Mouse (Mus musculus) left cerebral cortex, postnatal 4 days (tissue): ENCODE results near the gene Lgr4. TPM values are rescaled to one million over a fixed set of nuclear protein-coding genes. Genes with fewer than 3 reads are reported as not detected.
A peak's percentile ranks its signal among the peaks of the same experiment; 100 is the strongest.

ENCODE experiments used
- DNase-seq: peaks from one replicate; pipeline ENCODE4 v3.0.0-alpha.2; 2022
- intact Hi-C: fragments of 180-260 bp; cut with DNase I; formaldehyde crosslinking; loops from one replicate; pipeline ENCODE4 v1.15.1; 2025
- total RNA-seq, 2 experiments: library from RNA; stranded (reverse); gene quantifications; 2 replicates each; pipeline ENCODE4 v1.2.3; 2021

The Lgr4 gene
- total RNA-seq, 2 experiments from 2014 or later: 17.1 to 20.1 TPM

GRCm38 (mm10) chr2:109920471-109920870 is 3.0 kb downstream of the Lgr4 start:
- no peak for DNase-seq
- intact Hi-C loops: no loop called here

DNA sequence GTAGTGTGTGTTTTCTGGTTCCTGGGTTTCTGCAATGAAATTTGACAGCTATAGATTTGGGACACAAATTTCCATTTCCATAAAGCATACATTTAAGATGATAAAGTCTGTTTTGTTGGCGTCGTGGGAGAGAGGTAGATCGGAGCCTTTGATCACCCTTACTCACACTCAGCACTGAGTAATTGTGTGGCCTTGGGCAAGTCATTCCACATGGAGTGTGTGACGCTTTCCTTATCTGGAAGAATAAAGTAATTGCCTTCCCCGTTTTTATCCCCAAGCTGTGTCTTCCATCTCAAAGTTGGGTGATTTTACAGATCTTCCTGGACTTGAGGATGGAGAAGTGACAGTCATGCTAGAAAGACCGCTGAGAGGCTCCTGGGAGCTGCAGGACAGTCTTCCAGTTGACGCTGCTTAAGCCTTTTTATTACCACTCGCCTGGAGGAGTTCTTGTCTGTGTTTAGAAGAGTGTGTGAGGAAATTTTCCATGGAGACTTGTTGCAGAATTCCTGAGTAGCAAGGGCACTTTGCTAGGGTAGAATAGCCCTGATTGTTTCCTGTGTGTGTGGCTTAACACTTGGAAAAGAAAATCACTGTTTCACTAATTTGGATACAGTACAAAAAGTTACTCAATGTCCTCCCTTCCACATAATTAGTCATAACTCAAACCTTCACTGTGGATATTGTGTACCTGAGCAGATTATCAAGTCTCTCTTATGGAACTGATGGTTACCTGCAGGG is 4.0 kb downstream of the Lgr4 start:
- intact Hi-C loops: no loop called here
- DNase-seq: no peak

DNA sequence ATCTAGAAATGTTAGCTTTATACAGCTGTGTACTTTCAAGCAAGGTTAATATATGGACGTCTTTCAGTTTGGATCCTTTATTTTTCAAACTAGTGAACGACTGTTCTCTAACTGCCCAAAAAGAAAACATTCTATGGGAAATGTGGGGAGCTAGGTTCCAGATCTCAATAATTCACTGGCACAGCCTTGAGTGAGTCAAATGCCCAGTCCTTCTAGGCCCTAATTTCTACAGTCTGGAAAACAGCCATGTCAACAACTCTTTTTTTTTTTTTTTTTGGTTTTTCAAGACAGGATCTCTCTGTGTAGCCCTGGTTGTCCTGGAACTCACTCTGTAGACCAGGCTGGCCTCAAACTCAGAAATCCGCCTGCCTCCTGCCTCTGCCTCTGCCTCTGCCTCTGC is 4.9 kb downstream of the Lgr4 start:
- no peak for DNase-seq
- intact Hi-C loops: no loop called here

DNA sequence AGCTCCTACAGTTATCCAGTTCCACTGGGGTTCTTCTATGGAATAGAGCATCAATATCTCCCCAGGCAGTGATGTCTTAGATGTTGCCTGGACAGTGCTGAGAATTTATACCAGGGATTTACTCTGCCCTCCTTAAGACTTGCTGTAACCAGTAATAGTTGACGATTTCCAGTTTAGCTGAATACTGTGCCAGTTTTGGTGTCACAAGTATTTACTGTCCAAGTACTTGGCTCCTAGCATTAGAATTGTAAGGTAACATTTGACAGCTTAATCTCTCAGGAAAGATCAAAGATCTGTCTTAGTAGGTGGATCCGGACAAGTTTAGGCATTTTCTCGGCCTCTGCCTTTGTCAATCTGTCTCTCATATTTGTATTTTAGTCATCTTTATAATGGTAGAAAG is 5.6 kb downstream of the Lgr4 start:
- intact Hi-C loops: no loop called here
- DNase-seq: no peak

GRCm38 (mm10) chr2:109923945-109924344 is 6.5 kb downstream of the Lgr4 start:
- intact Hi-C loops: no loop called here
- DNase-seq: no peak

- no peak for DNase-seq
- intact Hi-C loops: no loop called here
Observed at GRCm38 (mm10) chr2:109926984-109927383, 9.5 kb downstream of the Lgr4 start.

- intact Hi-C loops: no loop called here
- no peak for DNase-seq
Observed at GRCm38 (mm10) chr2:109927446-109927845, 10.0 kb downstream of the Lgr4 start.

- DNase-seq: peak; percentile 29
- intact Hi-C loops: no loop called here
Observed at GRCm38 (mm10) chr2:109927876-109928275, 10.4 kb downstream of the Lgr4 start.

DNA sequence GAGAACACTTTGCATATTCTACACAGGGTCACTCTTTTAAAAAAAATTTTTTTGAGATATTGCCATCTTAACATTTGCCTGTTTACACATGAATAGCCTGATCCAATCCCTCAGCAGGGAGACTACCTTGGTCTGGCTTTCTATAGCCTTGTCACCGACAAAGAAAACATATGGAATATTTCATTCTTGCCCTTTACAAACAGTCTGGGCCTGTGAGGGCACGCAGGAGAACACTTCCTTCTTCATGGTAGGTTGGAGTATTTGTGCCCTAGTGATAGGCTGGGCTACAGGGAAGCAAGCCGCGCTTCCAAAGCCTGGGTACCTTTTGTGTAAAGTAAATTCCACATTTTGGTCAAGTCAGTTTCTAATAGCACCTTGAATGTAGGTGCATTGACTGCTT is 11.3 kb downstream of the Lgr4 start:
- intact Hi-C loops: no loop called here
- no peak for DNase-seq

- intact Hi-C loops: no loop called here
- DNase-seq: no peak
Observed at GRCm38 (mm10) chr2:109929256-109929655, 11.8 kb downstream of the Lgr4 start.

DNA sequence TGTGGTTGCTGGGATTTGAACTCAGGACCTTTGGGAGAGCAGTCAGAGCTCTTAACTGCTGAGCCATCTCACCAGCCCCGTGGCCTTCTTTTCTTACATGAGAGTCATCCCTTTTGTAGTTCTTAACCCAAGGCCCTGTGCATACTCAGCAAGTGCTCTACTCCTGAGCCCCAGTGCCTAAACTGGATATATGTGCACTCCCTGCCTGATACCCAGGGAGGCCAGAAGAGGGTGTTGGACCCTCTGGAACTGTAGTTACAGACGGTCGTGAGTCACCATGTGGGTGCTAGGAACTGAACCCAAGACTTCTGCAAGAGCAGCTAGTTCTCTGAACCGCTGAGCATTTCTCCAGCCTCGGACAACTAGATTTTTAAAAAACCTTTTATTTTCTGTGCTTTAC is 12.9 kb downstream of the Lgr4 start:
- no peak for DNase-seq
- intact Hi-C loops: no loop called here

DNA sequence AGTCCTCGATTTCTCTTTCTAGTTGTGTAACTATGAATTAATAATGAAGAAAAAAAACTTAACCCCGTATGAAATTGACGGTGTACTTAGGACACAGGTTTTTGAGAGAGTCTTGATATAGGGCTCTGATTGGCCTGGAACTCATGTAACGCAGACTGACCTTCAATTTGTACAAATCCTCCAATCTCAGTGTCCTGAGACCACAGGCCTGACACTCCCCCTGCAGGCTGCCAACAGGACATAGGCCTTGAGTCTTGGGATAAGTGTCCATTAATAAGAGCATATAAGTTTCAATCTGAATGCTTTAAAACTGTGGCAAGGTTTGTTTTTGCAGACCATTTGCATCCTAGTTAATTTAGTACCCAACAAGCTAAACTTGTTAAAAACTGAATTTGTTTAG is 13.3 kb downstream of the Lgr4 start:
- intact Hi-C loops: no loop called here
- no peak for DNase-seq

GRCm38 (mm10) chr2:109931978-109932780 is 14.7 kb downstream of the Lgr4 start:
- DNase-seq: no peak
- intact Hi-C loops: no loop called here

DNA sequence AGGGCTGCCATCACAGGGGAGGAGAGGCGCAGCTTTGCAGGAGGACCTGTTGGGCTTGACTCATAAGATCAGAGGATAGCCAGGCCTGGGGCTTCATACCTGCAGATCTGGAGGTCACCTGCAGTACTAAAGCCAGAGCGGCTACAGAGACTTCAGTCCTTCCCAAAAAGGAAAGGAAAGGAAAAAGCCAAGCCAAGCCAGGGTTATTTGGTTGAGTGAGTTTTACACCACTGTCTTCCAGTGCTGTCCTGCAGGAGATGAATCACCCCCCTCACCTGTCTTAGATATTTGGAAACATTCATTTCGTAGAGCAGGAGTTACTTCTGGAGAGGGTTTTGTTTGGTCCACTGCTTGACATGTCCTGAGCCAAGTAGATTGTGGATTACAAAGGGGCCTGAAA is 15.7 kb downstream of the Lgr4 start:
- intact Hi-C loops: no loop called here
- no peak for DNase-seq

GRCm38 (mm10) chr2:109934086-109934485 is 16.6 kb downstream of the Lgr4 start:
- intact Hi-C loops: no loop called here
- no peak for DNase-seq

- no peak for DNase-seq
- intact Hi-C loops: no loop called here
Observed at GRCm38 (mm10) chr2:109935194-109935593, 17.7 kb downstream of the Lgr4 start.

DNA sequence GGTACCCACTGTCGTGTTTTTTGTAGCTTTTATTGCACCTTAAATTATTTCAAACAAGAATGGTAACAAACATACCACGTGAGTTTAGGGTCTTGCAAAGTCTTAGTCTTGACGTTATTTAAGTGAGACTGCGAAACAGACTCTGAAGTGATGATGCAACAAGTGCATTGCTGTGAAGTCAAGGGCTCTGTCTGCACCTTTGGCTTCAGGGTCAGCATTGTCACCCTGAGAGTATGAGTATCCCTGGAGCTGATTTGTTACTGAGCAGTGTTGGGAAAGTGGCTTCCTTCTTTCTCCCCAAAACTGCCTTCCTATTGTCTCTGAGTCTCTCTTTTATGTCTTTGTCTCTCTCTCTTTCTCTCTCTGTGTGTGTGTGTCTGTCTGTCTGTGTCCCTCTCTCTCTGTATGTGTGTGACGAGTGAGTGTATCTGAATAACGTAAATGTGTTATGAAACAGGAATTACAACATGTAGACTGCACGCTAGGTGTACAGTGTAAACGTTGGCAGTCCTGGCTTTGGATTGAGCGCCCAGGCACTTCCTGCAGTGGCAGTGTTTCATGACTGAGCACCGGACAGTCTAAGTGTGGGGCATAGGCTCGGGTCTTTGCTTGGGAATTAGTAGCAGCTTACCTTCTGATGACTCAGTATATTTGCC is 18.4 kb downstream of the Lgr4 start:
- intact Hi-C loops: no loop called here
- DNase-seq: no peak

DNA sequence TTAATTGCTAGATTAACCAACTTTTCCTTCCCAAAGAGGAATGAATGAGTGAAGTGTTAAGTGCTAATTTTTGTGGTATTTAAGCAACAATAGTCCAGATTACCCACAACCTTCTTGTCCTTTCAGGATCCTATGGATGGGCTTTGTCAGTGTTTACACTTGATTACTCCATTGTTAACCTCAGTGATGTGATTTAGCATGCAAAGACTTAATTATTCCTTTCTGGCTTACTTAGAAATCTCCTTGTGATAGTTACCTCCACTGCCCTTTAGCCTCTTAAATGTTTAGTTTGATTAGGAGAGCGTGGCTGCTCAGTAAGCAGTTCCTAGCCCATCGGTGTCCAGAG is 18.9 kb downstream of the Lgr4 start:
- intact Hi-C loops: no loop called here
- no peak for DNase-seq

- no peak for DNase-seq
- intact Hi-C loops: no loop called here
Observed at GRCm38 (mm10) chr2:109941973-109942444, 24.6 kb downstream of the Lgr4 start.

DNA sequence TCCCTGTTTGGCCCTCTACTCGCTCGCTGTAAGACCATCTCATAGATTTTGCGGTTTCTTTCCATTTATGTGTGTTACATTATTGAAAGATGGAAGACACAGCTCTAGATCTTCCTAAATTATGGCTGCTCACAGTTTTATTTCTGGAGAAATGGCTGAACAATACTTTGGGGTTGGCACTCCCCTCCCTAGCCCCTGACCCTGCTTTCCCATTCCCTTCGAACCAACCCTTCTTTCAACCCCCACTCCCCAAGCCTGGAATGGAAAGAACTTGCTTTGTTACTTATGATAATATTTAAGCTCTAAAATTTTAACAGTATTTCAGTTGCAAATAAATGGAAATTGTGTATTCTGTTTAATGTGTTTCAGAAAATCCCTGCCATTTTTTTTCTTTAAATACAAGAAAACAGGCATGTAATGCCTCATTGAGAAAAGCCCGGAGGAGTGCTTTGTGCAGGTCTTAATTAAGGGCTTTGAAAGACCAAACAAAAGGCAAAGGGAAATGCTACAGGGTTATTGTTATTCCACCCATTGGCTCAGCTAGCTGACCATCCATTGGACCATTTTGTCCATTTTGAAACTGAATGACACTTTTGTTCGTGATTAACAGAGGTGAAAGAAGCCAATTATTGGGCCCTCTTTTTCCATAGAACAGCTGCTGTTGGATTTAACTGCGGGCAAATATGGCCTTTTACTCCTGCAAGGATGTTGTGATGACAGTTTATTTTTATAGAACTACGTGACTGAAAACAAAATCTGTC is 25.5 kb downstream of the Lgr4 start:
- intact Hi-C loops: no loop called here

GRCm38 (mm10) chr2:109944995-109945394 is 27.5 kb downstream of the Lgr4 start:
- intact Hi-C loops: no loop called here
- no peak for DNase-seq

More for the DNA sequence above, 25.5 kb downstream of the Lgr4 start:
- DNase-seq: no peak
